ENCODE assay signal across 8 mouse cellular contexts in the genomic region with DNA sequence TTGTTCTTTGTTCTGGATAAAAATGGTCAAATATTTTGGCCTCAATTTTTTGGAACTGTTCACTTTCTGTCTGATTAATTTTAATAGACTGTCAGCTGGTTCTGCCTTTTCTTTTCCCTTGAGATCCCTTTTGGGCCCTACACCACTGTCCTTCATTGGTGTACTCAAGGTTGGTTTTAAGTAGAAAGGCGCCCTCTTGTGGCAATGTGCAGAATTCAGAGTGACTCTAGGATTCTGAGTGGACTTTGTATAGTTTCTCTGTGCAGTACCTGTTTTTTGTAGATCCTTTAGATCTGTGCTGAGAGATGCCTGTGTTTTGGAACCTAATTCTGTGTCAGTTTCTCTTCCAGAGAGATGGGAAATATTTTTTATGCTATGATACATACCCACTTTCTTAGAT. TPM values are rescaled to one million over a fixed set of nuclear protein-coding genes. Genes with fewer than 3 reads are reported as not detected.
DNase-seq lines count a peak whose midpoint lies in the region; ATAC-seq lines count a peak whose summit lies in the region.

No protein-coding gene starts in this region.

- H3K36me3 ChIP-seq in midbrain, embryonic 13.5 days = no peaks in the 10 kb centered on the region

- peak; percentile 53 for DNase-seq in urinary bladder, postnatal 14 days (ENCODE audit: low spot score)
- no peak for DNase-seq in urinary bladder, postnatal 4 days (ENCODE audit: low spot score in 2 of 2)
- peak; percentile 51 to 87 for DNase-seq in adrenal gland, adult (ENCODE audit: inconsistent age in 2 of 2, low spot score in 1 of 2)
- peak; percentile 25 for DNase-seq in fibroblast of lung, adult 2 months (ENCODE audit: low read depth)
- DNase-seq in kidney, postnatal 14 days = peak; percentile 65
- peak; percentile 39 to 44 for DNase-seq in lung, adult 18-20 months
- DNase-seq in right cerebral cortex, postnatal 36 days (ENCODE audit: low spot score in 2 of 2) = peak; percentile 26 to 34

- no peaks in the 10 kb centered on the region for H3K4me1 ChIP-seq in midbrain, embryonic 13.5 days (replicated peaks)

- H3K9ac ChIP-seq in midbrain, embryonic 13.5 days (replicated peaks) = no peak overlapping the region

- no peak overlapping the region for H3K4me2 ChIP-seq in midbrain, embryonic 13.5 days (replicated peaks)

- no peak overlapping the region for H3K4me3 ChIP-seq in midbrain, embryonic 13.5 days (replicated peaks)

- H3K27ac ChIP-seq in midbrain, embryonic 13.5 days = no peak overlapping the region

- H3K27me3 ChIP-seq in midbrain, embryonic 13.5 days = no peaks in the 10 kb centered on the region

- 0% methylated on average over 1 of the region's 1 CpGs for whole genome bisulfite sequencing in midbrain, embryonic 13.5 days

- H3K9me3 ChIP-seq in midbrain, embryonic 13.5 days = no peaks in the 10 kb centered on the region; the same call in 1 of the 2 replicates

- no peak for ATAC-seq in midbrain, embryonic 13.5 days

RNA-seq across cellular contexts. Expression of gene Gm8251, which starts 2.9 kb away (rescaled TPM):
- 0.11 and 0.14 TPM in 2 replicates for polyA plus RNA-seq in midbrain, embryonic 13.5 days (2015; fragmentation: Nextera tagmentation; extraction: Ambion mirVana)

RNA-seq across cellular contexts. Expression of gene Tex30, which starts 37.6 kb away (rescaled TPM):
- polyA plus RNA-seq in midbrain, embryonic 13.5 days (2015; fragmentation: Nextera tagmentation; extraction: Ambion mirVana) = 62.3 and 66.8 TPM in 2 replicates

RNA-seq across cellular contexts. Expression of gene Mettl21c, which starts 44.8 kb away (rescaled TPM):
- polyA plus RNA-seq in midbrain, embryonic 13.5 days (2015; fragmentation: Nextera tagmentation; extraction: Ambion mirVana) = 1.3 and 1.4 TPM in 2 replicates

RNA-seq across cellular contexts. Expression of gene Kdelc1, which starts 54.0 kb away (rescaled TPM):
- 33.4 and 35.1 TPM in 2 replicates for polyA plus RNA-seq in midbrain, embryonic 13.5 days (2015; fragmentation: Nextera tagmentation; extraction: Ambion mirVana)

RNA-seq across cellular contexts. Expression of gene Bivm, which starts 54.1 kb away (rescaled TPM):
- 30.5 and 30.8 TPM in 2 replicates for polyA plus RNA-seq in midbrain, embryonic 13.5 days (2015; fragmentation: Nextera tagmentation; extraction: Ambion mirVana)

Comparison
In these comparisons a context has a peak if more than half of its experiments do, and no peak if none do; other contexts are left out.
1. DNase-seq: peak in urinary bladder, postnatal 14 days (single experiment), adrenal gland, adult (2 of 2), fibroblast of lung, adult 2 months (single experiment), kidney, postnatal 14 days (single experiment), lung, adult 18-20 months (2 of 2) and right cerebral cortex, postnatal 36 days (2 of 2); none in urinary bladder, postnatal 4 days (0 of 2).